Mouse (Mus musculus) T-helper 2 cell (primary cell): Measurements from ENCODE around the gene Ccdc87.

ENCODE experiments used
- in situ Hi-C: fragments of 300-600 bp; cut with MboI, MseI; formaldehyde crosslinking; loops from one replicate; pipeline ENCODE4 v1.15.1; 2025; ENCODE audit warnings: high pct_unique_total_duplicates

The Ccdc87 gene

GRCm38 (mm10) chr19:4889791-4890190 is 50.6 kb downstream of the Ccdc87 start:
- in situ Hi-C loops, result loop anchor here (5.0 kb wide), 2 partner anchors 38 to 68 kb away; partner anchors contain the start of gene Dpp3

GRCm38 (mm10) chr19:4891798-4892197 is 52.6 kb downstream of the Ccdc87 start:
- in situ Hi-C loops, result loop anchor here (5.0 kb wide), 1 partner anchor 66 kb away; no protein-coding TSS in a partner anchor
